Mouse (Mus musculus) frontal cortex, postnatal 10 days (tissue): ENCODE measurements at regions not wholly inside any gene's neighbourhood (a gene's known extent, or its start where the extent isn't known, plus 50 kb on each side); places are given as distances from the start of the nearest gene placed in this dataset.

Experiments used
- DNase-seq, 2 experiments: peaks; one replicate each; pipeline ENCODE4 v3.0.0; 2022; ENCODE audit warnings: low spot score in 2 of 2, mixed read lengths in 1 of 2

DNA sequence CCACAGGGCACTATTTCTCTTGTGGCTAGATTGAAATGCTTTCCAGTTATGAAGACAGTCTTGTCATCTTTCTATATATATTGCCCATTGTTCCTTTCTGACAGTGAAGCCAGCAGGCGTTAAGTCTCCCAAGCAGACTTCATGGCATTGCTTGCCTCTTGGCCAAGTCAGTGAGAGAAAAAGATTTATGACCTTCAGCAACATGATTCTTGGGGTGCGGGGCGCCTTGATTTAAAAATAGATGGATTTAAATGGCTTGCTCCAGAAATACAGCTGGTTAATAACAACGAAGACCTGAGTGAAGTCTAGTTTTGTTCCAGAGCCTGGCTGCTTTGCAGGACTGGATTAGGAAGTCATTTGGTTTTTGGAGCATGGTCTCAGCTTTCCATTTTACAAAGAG is 475.2 kb upstream of the Gm26657 start:
- no peak for DNase-seq

DNA sequence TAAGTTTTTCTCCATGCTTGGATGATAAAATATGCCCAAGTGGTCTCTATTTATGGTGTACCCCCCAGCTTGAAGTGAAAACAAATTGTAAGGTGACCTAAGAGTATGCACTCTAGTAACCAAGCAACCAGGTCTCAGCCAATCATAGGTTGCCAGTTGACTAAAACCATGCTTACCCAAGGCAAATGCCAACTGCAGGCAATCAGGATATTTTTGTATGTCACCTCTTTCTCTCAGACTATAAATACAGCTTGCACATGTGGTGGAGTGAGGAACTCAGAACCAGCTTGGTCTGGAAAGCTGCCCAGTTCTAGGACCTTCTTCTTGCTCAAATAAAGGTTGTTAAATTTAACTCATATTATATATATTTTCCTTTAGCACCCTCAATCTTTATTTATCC is 476.0 kb upstream of the Gm26657 start:
- DNase-seq = peak in 1 of 2 experiments; percentile 4

DNA sequence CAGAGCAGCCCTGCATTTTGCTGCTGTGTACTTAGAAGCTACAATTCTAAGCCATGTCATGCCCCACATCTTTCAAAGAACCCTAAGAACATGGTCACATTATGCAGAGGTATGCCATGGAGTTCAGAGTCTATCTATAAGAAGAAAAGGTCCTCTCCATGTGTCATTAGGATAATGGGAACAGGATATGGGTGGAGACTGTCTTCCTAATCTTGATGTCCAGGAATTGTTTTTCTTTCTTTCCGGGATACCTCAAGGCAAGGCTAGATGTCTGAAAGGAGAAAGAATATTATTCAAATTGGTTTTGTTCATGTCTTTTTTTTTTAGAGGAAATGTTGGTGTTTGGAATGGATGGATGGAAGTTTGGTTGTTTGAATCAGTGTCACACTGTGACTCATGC is 477.3 kb upstream of the Gm26657 start:
- no peak for DNase-seq

DNA sequence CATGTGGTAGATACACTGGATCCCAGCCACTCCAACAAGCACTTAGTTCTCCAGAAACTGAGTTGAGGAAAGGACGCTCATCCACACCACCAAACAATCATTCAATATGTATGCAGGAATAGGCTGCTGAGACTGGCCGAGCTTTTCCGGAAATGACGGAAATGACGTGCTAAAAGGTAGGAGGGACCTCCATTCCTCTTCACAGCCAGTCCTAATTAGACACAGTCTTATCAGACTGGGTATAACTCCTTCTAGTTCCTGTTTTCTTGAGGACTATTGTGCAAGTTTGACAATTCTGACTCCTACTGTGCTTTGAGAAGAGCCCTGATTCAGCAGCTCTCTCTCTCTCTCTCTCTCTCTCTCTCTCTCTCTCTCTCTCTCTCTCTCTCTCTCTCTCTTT is 477.9 kb upstream of the Gm26657 start:
- no peak for DNase-seq

DNA sequence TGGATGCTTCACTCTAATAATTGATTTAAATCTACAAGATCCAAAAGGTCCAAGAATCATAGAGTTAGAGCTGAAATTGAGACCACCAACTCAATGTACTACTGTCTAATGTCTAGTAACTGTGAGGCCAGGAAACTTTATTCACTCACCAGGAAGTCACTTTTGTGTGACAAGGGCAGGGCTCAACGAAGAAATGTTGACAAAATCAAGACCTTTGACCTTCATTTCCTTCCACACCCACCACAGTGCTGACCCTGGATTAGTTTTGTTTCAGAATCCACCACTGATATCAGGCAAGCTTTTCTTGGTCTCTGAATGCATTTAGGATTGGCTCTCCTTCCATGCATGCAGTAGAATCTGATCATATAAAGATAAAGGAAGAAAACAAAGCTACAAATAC is 487.5 kb upstream of the Gm26657 start:
- DNase-seq = no peak

DNA sequence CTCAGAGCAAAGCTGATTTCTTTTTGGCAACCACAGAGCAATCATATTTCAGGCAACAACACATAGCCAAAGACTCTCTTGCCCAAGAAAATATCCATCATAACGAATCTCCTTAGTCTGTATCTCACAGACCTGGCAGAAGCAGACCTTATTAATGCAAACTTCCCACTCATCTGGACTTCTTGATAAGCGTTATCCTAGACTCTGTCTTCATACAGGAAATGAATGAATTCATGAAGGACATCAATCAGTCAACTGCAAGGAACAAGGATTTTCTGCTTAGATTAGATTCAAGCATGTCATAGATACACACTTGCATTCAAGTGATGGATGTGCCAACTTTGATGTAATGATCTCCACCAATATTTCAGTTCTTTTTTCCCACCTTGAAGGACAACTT is 488.1 kb upstream of the Gm26657 start:
- no peak for DNase-seq

DNA sequence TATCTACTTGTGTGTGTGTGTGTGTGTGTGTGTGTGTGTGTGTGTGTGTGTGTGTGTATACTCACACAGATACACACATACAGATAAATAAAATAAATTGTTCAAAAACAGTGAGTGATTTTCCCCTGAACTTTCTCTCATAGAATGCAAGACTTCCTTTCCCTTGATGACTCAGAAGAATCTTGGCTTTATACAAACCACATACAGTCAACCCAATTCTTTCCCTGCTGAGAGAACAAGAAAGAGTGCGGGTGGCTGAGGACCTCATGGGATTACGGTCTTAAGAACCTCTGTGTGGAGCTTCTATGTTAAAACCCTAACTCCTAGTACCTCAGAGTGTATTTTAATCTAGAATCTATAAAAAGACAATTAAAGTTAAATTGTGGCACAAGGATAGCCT is 489.3 kb upstream of the Gm26657 start:
- DNase-seq = no peak

DNA sequence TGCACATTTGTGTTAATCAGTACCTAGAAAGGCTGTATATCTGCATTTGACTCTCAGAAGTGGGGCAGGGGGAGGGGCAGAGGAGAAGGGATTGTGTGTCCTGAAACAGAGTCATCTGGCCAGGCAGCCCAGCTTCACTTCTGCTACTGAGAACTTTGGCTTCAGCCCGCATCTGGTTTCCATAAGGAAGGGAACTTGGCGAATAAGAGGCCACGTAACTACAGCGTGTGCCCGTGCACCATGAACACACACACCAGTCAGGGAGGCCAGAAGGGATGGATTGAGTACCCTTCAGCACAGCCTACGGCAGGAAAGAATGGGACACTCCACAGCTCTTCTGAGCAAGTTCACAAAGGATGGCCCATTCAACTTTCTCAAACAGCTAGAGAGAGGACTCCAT is 496.0 kb upstream of the Gm26657 start:
- DNase-seq = no peak

DNA sequence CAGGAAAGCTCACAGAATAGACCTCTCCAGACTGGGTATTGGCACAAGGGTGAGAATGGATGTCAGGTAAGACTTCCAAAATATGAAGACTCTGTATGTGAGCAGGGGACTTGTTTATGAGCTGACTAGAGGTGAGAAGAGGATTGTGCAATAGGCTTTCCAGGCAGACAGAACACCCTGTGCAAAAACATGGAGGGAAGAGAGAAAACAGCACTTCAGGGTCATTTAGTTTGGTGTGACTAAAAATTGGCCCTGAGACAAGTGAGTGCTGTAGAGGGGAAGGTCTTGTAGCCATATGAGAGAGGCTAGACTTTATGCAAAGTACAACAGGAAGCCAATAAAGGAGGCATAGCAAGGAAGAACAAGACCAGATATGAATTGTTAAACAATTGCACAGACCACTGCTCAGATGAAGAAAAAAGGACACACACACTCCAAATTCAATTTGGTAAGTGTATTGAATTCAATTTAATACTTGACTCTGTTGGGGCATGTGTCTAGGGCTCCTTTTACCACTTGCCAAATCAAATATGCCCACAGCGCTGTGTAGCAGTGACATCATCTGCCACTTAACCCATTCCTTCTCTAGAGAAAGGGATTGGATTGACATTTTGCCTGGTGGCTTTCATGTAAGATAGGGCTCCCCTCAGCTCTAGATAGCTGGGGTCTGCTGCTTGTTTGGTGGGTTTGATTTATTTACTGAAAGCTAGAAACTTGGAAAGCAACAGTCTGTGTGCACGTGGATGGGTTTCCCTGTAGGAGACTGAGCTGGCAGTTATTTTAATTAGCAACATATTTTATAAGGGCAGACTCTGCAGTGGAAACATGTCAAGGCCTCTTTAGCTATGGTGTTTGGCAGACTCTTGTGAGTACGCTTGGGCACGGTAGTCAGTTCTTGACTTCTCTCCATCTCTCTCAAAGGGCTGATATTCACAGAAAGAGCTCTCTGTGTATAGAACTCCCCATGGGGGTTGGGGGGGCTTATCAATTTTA is 501.1 kb upstream of the Gm26657 start:
- no peak for DNase-seq

DNA sequence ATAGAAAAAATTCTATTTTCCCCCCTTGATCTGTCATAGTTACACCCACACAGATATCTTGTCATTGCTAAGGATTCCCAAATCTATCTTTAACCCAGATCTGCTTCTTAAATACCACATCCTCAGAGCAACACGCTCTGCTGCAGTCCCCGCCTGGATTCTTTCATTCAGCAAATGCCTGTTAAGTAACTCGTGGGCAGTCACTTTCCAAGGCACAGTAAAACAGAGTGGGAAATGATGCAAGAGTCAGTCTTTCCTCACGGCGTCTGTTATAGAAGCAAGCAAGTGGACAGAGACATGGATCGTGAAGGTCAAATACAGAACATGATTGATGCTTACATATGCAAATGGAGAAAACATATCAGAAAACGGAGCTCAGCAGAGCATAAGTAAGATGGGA is 508.5 kb upstream of the Gm26657 start:
- DNase-seq = no peak

DNA sequence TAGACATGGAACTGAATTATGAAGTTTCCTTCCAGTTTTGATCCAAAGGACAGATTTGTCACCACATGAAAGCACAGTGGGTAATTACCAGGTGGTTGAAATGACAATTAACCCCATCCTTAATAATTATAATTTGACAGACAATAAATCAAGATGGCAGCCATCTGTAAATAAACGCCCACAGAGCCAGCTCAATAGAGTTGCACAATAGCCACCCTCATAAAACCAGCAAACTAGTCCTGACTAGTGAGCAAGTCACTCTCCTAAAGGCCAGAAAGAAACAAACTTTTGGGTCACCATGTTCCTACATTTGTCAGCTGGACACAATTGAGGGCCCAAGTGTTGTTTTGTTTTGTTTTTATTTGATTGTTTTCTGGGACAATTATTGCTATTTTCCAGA is 509.4 kb upstream of the Gm26657 start:
- DNase-seq = no peak

DNA sequence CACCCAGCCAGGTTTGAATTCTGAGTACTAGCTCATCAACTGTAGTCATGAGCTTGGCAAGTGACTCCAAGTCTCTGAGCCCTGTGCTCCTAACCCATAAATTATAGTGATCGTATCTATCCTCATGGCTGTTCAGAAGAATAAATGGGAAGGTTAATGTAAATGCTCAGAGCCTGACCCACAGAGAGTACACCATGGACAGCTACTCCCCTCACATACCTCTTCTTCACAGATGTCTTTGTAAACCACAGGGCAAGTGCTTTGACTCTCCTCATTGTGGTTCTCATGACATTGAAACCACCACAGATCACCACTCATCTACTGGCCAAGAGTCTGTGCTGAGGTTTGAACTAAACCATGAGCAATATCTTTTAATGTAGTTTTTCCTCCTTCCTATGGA is 513.4 kb upstream of the Gm26657 start:
- DNase-seq = no peak

DNA sequence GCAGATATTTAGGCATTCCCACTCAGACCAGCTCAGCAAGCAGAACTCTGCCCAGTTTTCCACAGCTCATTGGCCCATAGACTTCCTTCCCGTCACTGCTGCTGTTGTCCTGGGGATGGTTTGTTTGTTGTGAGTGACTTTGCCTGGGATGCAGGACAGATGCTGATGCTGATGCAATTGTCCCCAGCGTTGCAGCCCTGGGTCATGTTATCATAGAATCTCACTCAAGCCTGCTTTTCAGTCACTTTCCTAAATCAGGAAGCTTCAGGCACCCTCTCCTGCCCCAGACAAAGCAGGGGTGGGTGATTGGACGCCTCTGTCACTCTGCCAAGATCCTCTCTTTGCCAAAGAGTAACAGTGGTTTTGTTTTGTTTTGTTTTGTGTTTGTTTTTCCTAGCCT is 515.3 kb upstream of the Gm26657 start:
- DNase-seq = no peak

DNA sequence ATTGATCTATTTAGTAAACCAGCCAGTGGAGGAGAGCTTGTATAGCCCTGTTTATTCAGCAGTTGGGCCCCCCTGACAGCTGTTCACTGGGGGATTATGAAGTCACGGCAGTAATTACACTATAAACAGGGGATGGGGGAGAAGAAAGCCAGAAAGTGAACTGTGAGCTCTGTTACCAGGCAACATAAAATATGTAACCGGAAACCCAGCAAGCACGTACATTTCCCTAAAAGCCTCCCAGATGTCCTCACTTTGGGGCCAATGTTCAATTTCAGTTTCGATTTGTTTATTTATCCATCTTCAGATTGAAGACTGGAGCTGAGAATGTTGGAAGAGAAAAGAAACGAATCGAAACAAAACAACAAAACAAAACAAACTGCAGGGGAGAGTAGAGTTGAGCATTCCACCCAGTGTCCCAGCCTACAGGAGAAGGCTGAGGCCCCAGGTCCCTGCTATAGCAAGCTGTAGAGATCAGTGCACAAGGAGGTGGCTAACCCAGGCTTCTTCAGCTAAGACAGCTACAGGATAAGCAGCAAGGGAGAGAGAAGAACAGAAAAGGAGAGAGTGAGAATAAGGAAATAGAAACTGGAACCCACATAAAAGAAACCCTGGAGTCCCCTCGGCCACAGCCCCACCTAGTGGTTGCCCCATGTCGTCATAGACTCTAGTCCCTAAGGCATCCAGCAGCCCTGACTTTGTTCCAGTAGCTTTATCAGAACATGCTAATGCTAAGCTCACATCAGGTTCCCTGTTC is 517.7 kb upstream of the Gm26657 start:
- DNase-seq = peak in 1 of 2 experiments; percentile 21

DNA sequence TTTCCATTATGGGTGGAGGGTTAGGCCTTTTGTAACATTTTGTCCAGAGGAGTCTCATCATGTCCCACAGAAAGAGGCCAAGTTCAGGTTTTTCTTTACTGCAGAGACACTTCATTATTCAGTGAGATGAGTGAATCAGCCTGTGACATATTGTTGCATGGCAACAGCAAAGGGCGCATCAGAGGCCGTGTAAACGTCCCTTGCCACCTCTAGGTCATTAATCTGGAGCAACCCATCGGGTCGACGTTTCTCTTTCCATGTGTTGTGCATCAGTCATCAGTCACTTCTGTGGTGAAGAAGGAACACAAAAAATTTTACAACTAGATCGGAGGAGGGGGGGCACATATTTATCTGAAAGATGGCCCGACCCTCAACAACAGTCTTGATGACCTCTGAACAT is 519.3 kb upstream of the Gm26657 start:
- DNase-seq = no peak

DNA sequence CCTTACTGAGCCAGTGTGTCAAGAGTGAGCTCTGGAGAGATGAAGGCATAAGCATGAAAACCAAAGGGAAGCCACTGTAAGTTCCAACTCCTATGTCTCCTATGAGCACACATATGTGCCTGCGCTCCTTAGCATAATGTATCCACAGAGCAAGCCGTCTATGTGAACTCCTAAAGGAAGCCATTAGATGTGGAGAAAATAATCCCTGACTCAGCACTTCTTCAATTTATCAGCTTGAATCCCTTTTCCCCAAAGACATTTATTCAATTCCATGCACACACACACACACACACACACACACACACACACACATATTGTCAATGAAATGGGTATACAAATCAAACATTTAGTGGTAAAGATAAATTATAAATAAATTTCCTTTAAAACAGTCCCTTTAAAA is 530.4 kb upstream of the Gm26657 start:
- DNase-seq = no peak

DNA sequence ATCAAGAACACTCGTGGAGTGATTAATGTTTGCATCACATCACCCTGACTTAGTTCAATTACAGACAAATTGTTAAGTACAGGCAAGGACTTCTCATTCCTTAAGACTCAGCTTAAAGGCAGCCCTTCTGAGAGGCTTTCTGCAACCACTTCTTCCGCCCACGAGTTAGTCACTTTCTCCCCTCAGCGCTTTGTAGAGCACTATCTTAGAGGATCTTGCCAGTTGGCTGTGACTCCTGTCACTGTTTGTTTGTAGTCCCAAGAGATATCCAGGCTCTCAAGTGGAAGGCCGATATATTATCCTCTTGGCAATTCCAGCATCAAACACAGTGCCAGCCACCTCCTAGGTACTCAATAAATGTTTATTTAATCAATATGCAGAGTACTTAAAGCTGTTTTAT is 532.1 kb upstream of the Gm26657 start:
- DNase-seq = no peak

DNA sequence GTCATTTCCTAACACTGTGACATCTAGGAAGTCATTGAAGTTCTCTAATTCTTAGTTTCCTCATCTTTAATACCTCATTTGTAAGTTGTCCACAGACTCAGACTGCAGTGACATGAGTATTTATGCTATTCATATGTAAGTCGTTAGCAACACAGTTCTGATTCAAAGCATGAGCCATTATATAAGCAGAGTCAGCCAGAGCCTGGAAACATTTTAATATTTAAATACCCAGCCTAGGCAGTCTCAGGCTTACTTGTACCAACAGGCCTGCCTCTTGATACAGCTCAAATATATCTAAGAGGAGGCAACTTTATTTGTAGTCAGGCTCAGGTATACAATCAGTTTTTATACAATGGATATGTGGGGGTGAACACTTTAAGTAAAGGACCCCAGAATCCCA is 534.8 kb upstream of the Gm26657 start:
- no peak for DNase-seq

DNA sequence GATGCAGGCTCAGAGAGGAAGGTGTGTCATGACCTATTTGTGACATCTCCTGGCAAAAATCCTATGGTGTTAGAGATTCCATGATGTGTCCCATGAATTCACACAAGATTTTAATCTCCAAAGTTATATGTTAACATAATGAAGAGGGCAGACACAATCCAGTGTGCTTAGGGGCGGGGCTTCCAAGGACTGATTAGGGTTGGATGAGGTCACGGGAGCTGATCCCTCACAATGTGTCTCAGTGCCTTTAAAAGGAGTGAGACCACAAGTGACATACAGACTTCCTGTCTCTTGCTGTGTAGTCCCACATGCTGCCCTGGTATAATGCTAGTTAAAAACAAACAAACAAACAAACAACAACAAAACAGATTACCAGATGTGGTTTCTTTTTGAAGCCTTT is 546.5 kb upstream of the Gm26657 start:
- no peak for DNase-seq

DNA sequence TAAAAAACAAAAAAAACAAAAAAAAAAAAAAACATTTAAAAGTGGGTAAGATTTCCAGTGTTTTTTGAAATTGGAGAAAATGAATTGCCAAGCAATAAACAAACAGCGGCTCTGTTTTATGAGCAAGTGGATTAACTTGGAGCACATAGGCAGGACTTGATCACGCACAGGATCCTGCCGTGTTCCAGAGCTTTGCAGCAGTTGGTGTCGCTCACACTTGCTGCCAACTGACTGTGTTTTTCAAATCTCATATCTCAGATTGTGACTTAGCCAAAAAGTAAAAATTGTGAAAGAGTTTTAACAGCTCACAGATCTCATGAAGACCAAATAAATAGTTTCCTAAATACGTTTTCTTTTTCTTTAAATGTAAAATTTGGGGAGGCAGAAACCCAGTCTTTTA is 547.4 kb upstream of the Gm26657 start:
- no peak for DNase-seq

DNA sequence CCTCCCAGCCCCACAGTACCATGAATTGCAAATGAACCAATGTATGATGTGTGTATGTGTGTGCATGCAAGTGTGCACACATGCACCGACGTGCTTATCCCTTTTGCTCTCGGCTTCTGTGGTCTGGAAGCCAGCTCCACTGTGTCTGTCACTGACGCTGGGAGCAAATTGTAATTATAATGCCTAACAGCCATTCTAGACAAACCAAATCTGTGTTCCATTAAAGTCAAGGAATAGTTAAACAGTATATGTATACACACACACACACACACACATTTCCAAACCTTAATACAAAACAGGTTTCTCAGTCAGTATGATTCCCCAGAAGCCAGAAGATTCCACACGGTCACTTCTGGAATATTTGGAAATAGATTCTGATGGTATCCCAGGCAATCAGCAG is 560.3 kb upstream of the Gm26657 start:
- DNase-seq = no peak

DNA sequence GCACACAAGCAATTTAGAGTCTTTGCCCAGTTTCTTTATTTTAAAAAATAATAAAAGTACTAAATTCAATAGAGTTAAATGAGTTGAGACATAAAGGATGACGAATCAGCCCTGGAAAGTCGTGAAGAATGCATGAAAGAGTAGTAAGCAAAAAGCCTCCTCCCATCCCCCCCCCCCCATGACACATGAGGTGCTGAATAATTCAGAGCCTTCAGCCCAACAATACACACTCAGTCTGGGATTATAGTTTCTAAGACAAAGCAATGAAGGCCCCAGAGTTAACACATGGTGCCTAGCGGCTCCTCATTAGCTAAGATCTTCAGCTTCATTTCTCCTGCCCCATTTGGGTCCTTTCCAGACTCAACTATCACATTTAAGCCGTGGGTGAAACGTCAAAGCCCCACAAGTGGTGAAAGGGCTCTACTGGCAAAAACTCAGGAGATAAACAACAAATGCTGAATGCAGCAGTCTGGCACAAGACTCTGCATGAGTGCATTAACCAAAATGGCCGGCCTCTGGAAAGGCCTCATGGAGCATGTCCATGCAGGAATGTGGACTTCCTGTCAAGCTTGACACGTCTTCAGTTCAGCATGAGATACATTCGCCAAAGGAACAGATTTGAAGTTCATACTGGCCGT is 560.9 kb upstream of the Gm26657 start:
- DNase-seq = no peak

DNA sequence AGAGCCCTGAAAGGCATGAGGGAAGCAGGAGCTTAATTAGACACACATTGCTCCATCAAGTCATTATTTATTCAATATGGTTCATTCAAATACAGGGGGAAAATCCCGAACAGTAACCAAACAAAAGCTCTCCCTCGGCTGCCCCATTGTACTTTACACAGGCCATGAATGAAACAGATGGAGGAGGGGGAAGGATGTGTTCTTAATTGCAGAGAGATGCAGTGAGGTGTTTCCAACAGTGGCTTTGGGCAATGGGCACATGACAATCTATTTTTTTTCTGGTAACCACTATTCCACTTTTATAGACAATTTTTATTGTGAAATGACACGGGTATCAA is 578.6 kb upstream of the Gm26657 start:
- DNase-seq = no peak
